ENCODE assay signal across 8 mouse cellular contexts in genomic region chr19:4439161-4439801, GRCm38 (mm10). TPM values are rescaled to one million over a fixed set of nuclear protein-coding genes. Genes with fewer than 3 reads are reported as not detected.
DNase-seq lines count a peak whose midpoint lies in the region; ATAC-seq lines count a peak whose summit lies in the region.

TSS of gene Rhod (minus strand) at chr19:4439432.

- peak; percentile 60 for ATAC-seq in embryonic facial prominence, embryonic 11.5 days (replicated peaks; ENCODE audit: insufficient number of reproducible peaks, low FRiP score, low TSS enrichment, low read depth)
- peak; percentile 67; the same call in 1 of the 2 replicates for ATAC-seq in heart, embryonic 15.5 days (replicated peaks; ENCODE audit: insufficient number of reproducible peaks, insufficient read depth, low FRiP score, low read depth)

- peak within 1 kb of the TSS; percentile 83 for H3K9ac ChIP-seq in embryonic facial prominence, embryonic 11.5 days (replicated peaks; ENCODE audit: low read length)
- H3K9ac ChIP-seq in heart, embryonic 15.5 days: peak within 1 kb of the TSS; percentile 71

- no peaks in the 10 kb centered on the region for H3K9me3 ChIP-seq in embryonic facial prominence, embryonic 11.5 days (replicated peaks; ENCODE audit: control insufficient read depth, low read length)
- no peaks in the 10 kb centered on the region for H3K9me3 ChIP-seq in heart, embryonic 15.5 days (replicated peaks)

- peaks cover 5% of the 10 kb centered on the region; the same call in 1 of the 2 replicates for H3K4me1 ChIP-seq in embryonic facial prominence, embryonic 11.5 days (ENCODE audit: control insufficient read depth, insufficient read depth, low read length)
- H3K4me1 ChIP-seq in heart, embryonic 15.5 days (replicated peaks): peaks cover 40% of the 10 kb centered on the region

- H3K27me3 ChIP-seq in embryonic facial prominence, embryonic 11.5 days (ENCODE audit: control insufficient read depth, insufficient read depth, low read length): no peaks in the 10 kb centered on the region
- H3K27me3 ChIP-seq in heart, embryonic 15.5 days: no peaks in the 10 kb centered on the region

- peak within 1 kb of the TSS; percentile 83 for H3K4me3 ChIP-seq in embryonic facial prominence, embryonic 11.5 days (ENCODE audit: low read depth, low read length)
- H3K4me3 ChIP-seq in heart, embryonic 15.5 days: peak within 1 kb of the TSS; percentile 76

- H3K4me2 ChIP-seq in embryonic facial prominence, embryonic 11.5 days (ENCODE audit: low read depth, low read length): peak within 1 kb of the TSS; percentile 89
- H3K4me2 ChIP-seq in heart, embryonic 15.5 days: peak within 1 kb of the TSS; percentile 89

- DNase-seq in right cerebral cortex, postnatal 14 days: peak; percentile 28
- no peak for DNase-seq in right cerebral cortex, adult 18-20 months
- DNase-seq in embryonic facial prominence, embryonic 11.5 days (ENCODE audit: low spot score): peak; percentile 73
- peak; percentile 87 to 90 for DNase-seq in kidney, postnatal 25 days
- DNase-seq in mesoderm, embryonic 11.5 days (ENCODE audit: low read depth, low spot score): peak; percentile 47
- DNase-seq in thymus, postnatal 36 days: peak; percentile 38 to 42
- DNase-seq in natural killer cell, adult 2 months (ENCODE audit: low spot score in 2 of 2): no peak

- WGBS in embryonic facial prominence, embryonic 11.5 days: under 1% methylated on average over 47 of the region's 51 CpGs
- WGBS in heart, embryonic 15.5 days: 0% methylated on average over 50 of the region's 51 CpGs

- H3K27ac ChIP-seq in embryonic facial prominence, embryonic 11.5 days (replicated peaks; ENCODE audit: low read depth, low read length): no peak within 1 kb of the TSS
- peak within 1 kb of the TSS; percentile 49 for H3K27ac ChIP-seq in heart, embryonic 15.5 days

- H3K36me3 ChIP-seq in embryonic facial prominence, embryonic 11.5 days (replicated peaks; ENCODE audit: control insufficient read depth, insufficient read depth, low read depth, low read length): no peaks in the 10 kb centered on the region
- no peaks in the 10 kb centered on the region for H3K36me3 ChIP-seq in heart, embryonic 15.5 days

RNA-seq across cellular contexts. Expression of gene Rhod, which starts in this region (rescaled TPM):
- polyA plus RNA-seq in embryonic facial prominence, embryonic 11.5 days (2014; fragmentation: Nextera tagmentation; extraction: Ambion mirVana): 39.8 and 45.9 TPM in 2 replicates
- polyA plus RNA-seq in heart, embryonic 15.5 days (2015; fragmentation: Nextera tagmentation; extraction: Ambion mirVana): 22.6 and 28.1 TPM in 2 replicates

Comparison
In these comparisons a context has a peak if more than half of its experiments do, and no peak if none do; other contexts are left out.
1. DNase-seq: peak in right cerebral cortex, postnatal 14 days (single experiment), embryonic facial prominence, embryonic 11.5 days (single experiment), kidney, postnatal 25 days (2 of 2), mesoderm, embryonic 11.5 days (single experiment) and thymus, postnatal 36 days (2 of 2); none in right cerebral cortex, adult 18-20 months (single experiment) and natural killer cell, adult 2 months (0 of 2).